Mouse (Mus musculus) forebrain, embryonic 15.5 days (tissue): ENCODE data around the gene Prrt1. TPM values are rescaled to one million over a fixed set of nuclear protein-coding genes. Genes with fewer than 3 reads are reported as not detected.

Experiments
- ATAC-seq: fragments of 200-750 bp; cut with Nextera tagmentation; replicated peaks from 2 replicates; pipeline ENCODE4 v1.8.0; 2017; ENCODE audit warnings: mild to moderate bottlenecking, moderate TSS enrichment, moderate library complexity
- H3K27ac ChIP-seq: fragments of 300-500 bp; sonication (generic); replicated peaks from 2 replicates; pipeline ENCODE4 v1.5.1; 2015; ENCODE audit warnings: mild to moderate bottlenecking, inconsistent platforms
- H3K27me3 ChIP-seq: fragments of 300-500 bp; sonication (generic); 2 replicates; pipeline ENCODE4 v1.6.1; 2015; ENCODE audit warnings: inconsistent platforms
- H3K36me3 ChIP-seq: fragments of 300-500 bp; sonication (generic); 2 replicates; pipeline ENCODE4 v1.6.1; 2015; ENCODE audit warnings: mild to moderate bottlenecking, inconsistent platforms
- H3K4me1 ChIP-seq: fragments of 300-500 bp; sonication (generic); 2 replicates; pipeline ENCODE4 v1.6.1; 2015; ENCODE audit warnings: inconsistent platforms
- H3K4me2 ChIP-seq: fragments of 300-500 bp; sonication (generic); replicated peaks from 2 replicates; pipeline ENCODE4 v1.6.1; 2015; ENCODE audit warnings: mild to moderate bottlenecking, inconsistent platforms
- H3K4me3 ChIP-seq: fragments of 300-500 bp; sonication (generic); 2 replicates; pipeline ENCODE4 v1.5.1; 2015; ENCODE audit warnings: mild to moderate bottlenecking, inconsistent platforms
- H3K9ac ChIP-seq: fragments of 300-500 bp; sonication (generic); replicated peaks from 2 replicates; pipeline ENCODE4 v1.6.1; 2015; ENCODE audit warnings: mild to moderate bottlenecking, inconsistent platforms
- H3K9me3 ChIP-seq: fragments of 300-500 bp; sonication (generic); 2 replicates; pipeline ENCODE4 v1.6.1; 2016; ENCODE audit warnings: inconsistent platforms
- WGBS: fragments of 180-500 bp; shearing (Covaris S2); methylation state at CpG from one replicate; pipeline ENCODE4 v1.1.7; 2015; ENCODE audit warnings: mixed read lengths; 5-methylcytosine and 5-hydroxymethylcytosine counted together
- polyA plus RNA-seq: library from polyadenylated mRNA; unstranded; fragments of >200 nt; fragmentation: Nextera tagmentation; extraction: Ambion mirVana; gene quantifications from 2 replicates; pipeline ENCODE4 v1.2.1, GENCODE M21; 2015

Prrt1 gene
- polyA plus RNA-seq, 1 experiment from 2014 or later, result 6.8 TPM

DNA sequence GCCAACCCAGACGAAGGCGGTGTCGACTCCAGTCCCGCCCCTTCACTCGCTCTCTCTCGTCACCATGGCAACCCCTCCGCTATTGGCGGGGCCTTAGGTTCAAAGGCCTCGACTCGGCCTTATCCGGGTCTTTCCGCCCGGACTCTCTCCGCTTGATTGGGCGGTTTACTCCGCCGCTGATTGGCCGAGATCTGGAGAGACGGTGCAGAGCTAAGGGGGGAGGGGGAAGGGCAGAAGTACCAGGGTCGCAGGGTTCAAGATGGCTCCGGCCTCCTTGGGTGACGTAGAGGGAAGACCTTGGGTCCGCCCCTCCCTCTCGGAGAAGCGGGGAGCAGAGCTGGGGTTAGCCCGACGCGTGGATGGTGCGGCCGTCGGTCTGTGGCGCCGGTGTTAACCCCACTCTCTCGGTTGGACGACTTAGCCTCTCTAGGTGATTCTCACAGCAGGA, 25.2 kb upstream of the Prrt1 start, which contains the start of gene Agpat1:
Gene Agpat1 (plus strand): TSS at position 202 of the 448 bp plus-strand sequence.
- peak within 1 kb of the TSS; percentile 92 for H3K27ac ChIP-seq

DNA sequence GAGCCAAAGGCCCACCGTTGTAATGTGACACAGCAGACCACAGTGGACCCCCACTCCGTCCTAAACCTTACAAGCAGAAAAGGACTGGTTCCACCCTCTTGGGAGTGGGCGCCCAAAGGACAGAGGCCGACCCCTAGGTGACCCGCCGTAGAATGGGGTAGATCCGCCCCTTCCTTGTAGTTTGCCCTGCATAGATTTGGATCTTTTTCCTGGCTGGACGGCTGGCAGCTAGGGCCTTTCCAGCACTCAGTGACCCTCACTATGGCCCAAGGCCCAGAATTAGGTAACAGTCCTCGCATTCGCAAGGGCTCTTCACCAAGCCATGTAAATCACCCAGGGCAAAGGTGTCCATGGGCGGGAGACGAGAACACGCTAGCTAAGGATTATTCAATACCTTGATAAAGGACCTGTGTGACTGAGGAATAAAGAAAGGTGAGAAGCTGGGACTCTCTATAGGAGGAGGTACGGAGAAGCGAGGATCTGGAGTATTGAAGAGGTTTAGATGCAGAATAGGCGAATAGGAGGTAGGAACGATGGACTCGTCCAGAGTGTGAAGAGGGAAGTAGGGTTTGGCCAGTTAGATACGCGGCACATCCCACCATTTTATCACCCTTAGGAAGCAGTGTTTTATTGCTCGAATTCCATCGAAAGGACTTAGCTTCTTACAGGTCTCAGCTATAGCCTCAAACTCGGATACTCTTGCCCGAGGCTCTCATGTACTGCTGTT, 24.7 kb upstream of the Prrt1 start:
- H3K36me3 ChIP-seq, result peaks cover 16% of the 10 kb centered on the region
- H3K27ac ChIP-seq, result peak overlapping the region; percentile 92
- H3K4me1 ChIP-seq, result peaks cover 51% of the 10 kb centered on the region
- 15% methylated on average over 24 of the region's 24 CpGs for WGBS
- no peak for ATAC-seq
- H3K9ac ChIP-seq, result peak overlapping the region; percentile 99
- peak overlapping the region; percentile 93 for H3K4me3 ChIP-seq
- peak overlapping the region; percentile 87 for H3K4me2 ChIP-seq
- no peaks in the 10 kb centered on the region for H3K9me3 ChIP-seq
- no peaks in the 10 kb centered on the region for H3K27me3 ChIP-seq

More for the DNA sequence above, 25.2 kb upstream of the Prrt1 start, which contains the start of gene Agpat1:
- Histone ChIP-seq H3K9ac (peak within 1 kb of the TSS; percentile 99), H3K36me3 (peaks cover 16% of the 10 kb centered on the region), H3K27me3 (no peaks in the 10 kb centered on the region), H3K4me3 (peak within 1 kb of the TSS; percentile 93), H3K9me3 (no peaks in the 10 kb centered on the region), H3K4me1 (peaks cover 51% of the 10 kb centered on the region), H3K4me2 (peak within 1 kb of the TSS; percentile 87)
- peak; percentile 86 for ATAC-seq
- under 1% methylated on average over 35 of the region's 35 CpGs for WGBS

DNA sequence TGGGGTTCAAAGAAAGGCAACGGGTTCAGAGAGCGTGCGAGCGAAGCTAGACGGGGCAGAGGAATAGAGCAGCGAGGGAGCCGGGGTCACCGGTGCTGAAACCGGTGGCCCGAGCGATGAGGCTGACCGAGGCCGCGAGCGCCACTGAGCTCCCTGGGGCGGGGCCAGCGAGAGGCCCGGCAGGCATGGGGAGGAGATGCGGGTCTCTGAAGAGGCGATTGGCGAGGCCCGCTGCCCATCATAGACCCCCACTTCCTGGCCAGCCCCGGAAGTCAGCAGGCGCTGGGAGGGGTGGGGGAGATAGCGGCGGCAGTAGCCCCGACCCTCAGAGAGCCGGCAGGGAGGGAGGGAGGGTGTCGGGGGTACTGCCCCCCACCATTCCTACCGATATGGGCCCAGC, 23.7 kb upstream of the Prrt1 start:
- WGBS, result 0% methylated on average over 26 of the region's 30 CpGs
- Histone ChIP-seq H3K4me2 (peak overlapping the region; percentile 87), H3K9ac (peak overlapping the region; percentile 99), H3K36me3 (peaks cover 12% of the 10 kb centered on the region; the same call in 1 of the 2 replicates), H3K4me1 (peaks cover 51% of the 10 kb centered on the region), H3K4me3 (peak overlapping the region; percentile 93), H3K27me3 (no peaks in the 10 kb centered on the region), H3K27ac (peak overlapping the region; percentile 92), H3K9me3 (no peaks in the 10 kb centered on the region)
- peak; percentile 41 for ATAC-seq

DNA sequence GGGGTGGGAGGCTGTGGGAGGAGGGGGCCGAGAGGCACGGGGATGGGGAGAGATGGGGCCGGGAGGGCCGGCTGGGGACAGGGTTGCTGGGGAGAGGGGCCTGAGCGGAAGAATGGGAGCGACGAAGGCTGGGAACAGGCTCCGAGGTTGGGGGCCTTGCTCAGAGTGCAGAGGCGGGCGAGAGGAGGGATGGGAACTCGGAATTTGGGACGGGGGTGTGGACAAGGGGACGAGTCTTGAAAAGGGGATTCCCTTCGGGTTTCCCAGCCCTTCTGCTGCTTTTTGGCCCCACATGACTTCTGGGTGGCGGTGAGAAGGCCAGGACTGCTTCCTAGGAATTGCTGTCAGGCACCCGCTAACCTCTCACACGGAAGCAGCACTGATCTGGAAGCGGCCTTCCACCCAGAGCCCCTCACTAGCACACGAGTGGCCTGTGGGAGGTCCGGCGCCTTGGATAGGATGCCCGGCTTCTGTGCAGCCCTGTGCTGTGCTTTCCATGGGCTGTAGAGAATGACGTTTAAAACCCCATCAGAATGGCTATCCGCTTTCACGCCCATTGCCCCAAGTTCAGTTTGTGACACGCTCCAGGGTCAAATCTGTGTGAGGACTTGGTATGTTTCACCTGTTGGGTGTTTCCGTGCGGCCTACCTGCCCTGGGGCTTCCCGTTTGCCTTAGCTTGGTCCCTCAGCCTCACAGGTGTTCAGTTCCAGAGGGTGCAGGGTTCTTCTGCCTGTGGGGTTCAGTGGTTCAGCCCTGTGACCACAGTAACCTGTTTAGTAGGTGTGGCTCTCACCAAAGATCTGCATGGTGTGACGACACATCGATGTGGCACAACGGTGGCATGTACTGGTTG, 22.9 kb upstream of the Prrt1 start:
- H3K4me2 ChIP-seq, result peak overlapping the region; percentile 87
- peak overlapping the region; percentile 93 for H3K4me3 ChIP-seq
- peak overlapping the region; percentile 92 for H3K27ac ChIP-seq
- peak overlapping the region; percentile 99 for H3K9ac ChIP-seq
- H3K9me3 ChIP-seq, result no peaks in the 10 kb centered on the region
- ATAC-seq, result no peak
- 17% methylated on average over 32 of the region's 32 CpGs for WGBS
- H3K36me3 ChIP-seq, result peaks cover 14% of the 10 kb centered on the region
- H3K4me1 ChIP-seq, result peaks cover 51% of the 10 kb centered on the region
- no peaks in the 10 kb centered on the region for H3K27me3 ChIP-seq

DNA sequence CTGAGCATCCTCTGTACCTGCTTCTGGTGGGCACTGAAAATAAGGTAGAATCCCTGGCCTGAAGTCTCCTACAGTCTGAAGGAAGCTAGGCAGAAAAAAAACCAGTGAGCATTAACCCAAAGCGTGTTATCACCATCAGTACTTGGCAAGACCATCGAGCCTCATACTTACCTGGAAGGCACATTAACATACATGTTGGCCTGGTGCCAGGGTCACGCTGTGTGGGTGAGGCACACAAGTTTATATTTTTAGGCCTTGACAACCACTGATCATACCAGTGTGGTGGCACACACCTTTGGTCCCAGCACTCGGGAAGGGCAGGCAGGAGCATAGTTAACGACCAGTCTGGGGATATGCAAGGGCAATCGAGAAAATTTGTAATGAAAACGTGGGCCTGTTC, 21.3 kb upstream of the Prrt1 start:
- peaks cover 40% of the 10 kb centered on the region for H3K4me1 ChIP-seq
- H3K27ac ChIP-seq, result no peak overlapping the region
- 83% methylated on average over 7 of the region's 7 CpGs for WGBS
- H3K4me3 ChIP-seq, result no peak overlapping the region
- H3K36me3 ChIP-seq, result peaks cover 26% of the 10 kb centered on the region
- H3K9ac ChIP-seq, result 0 out of 2 replicates have a peak overlapping the region, but pooled peaks have one; percentile 8
- no peaks in the 10 kb centered on the region for H3K9me3 ChIP-seq
- ATAC-seq, result no peak
- H3K4me2 ChIP-seq, result no peak overlapping the region
- no peaks in the 10 kb centered on the region for H3K27me3 ChIP-seq

DNA sequence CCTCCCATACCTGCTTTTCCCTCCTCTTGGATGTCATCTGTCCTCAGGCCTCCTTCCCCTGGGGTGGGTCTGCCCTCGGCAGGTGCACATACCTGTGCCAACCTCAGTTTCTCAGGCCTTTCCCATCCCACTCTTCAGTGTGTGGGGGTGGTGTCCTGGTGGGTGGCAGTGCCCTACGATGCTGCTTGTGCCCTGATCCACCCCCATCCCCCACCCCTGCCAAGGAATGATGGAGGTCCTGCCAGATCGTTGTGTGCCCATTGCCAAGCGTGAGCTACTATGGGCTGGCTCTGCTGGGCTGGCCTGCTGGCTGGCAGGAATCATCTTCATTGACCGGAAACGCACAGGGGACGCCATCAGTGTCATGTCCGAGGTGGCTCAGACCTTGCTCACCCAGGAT, 18.3 kb upstream of the Prrt1 start:
- Histone ChIP-seq H3K9ac (no peak overlapping the region), H3K4me2 (no peak overlapping the region), H3K27me3 (no peaks in the 10 kb centered on the region), H3K36me3 (peaks cover 45% of the 10 kb centered on the region), H3K27ac (no peak overlapping the region), H3K4me3 (no peak overlapping the region), H3K4me1 (peaks cover 27% of the 10 kb centered on the region), H3K9me3 (no peaks in the 10 kb centered on the region)
- 91% methylated on average over 8 of the region's 8 CpGs for WGBS
- no peak for ATAC-seq

DNA sequence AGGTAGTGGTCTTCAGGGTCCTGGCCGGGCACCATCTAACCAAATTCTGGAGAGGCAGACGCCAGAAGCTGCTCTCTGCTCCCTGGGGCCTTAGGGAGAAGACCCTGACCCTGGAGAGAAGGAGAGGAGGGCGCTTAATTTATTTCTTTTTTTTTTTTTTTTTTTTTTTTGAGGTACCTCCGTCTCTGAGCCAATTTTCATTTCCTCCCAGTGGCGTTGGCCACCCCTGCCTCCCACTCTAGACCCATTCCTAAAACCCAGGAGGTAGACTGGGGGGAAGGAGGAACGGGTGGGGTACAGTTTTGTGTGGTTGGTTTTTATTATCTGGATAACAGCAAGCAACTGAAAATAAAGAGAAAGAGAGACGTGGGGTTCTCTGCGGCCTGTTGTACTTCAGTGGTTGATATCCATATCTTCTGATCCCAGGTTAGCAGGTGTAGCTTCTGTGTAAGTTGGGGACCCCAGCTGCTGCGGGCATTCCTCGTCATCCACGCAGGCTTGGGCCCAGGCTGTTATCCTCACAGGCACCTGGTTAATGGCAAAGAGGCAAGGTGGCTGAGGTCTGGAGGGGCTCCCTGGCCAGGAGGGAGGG, 16.2 kb upstream of the Prrt1 start:
- H3K9me3 ChIP-seq, result no peaks in the 10 kb centered on the region
- peaks cover 55% of the 10 kb centered on the region for H3K36me3 ChIP-seq
- no peak overlapping the region for H3K27ac ChIP-seq
- no peak overlapping the region for H3K9ac ChIP-seq
- H3K27me3 ChIP-seq, result no peaks in the 10 kb centered on the region
- peaks cover 7% of the 10 kb centered on the region for H3K4me1 ChIP-seq
- no peak for ATAC-seq
- no peak overlapping the region for H3K4me2 ChIP-seq
- WGBS, result 90% methylated on average over 10 of the region's 11 CpGs
- H3K4me3 ChIP-seq, result no peak overlapping the region

DNA sequence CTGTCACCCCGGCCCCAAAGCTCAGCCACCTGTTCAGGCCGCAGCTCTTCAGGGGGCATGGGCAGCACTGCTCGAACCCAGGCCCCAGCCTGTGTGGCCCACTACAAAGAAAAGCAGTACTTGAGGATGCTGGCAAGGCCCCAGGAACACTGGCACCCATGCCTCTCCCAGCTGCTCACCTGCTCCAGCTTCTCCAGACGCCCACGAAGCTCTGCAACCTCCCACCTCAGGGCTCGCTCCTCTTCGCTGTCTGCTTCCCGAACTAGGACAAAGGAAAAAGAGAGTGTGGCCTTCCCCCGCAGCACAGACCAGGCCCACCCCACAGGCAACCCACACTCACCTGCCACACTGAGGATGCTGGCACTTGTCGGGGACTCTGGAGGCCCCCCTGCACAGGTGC, 15.5 kb upstream of the Prrt1 start:
- Histone ChIP-seq H3K4me2 (no peak overlapping the region), H3K27ac (no peak overlapping the region), H3K4me3 (no peak overlapping the region), H3K27me3 (no peaks in the 10 kb centered on the region), H3K4me1 (peaks cover under 1% of the 10 kb centered on the region), H3K36me3 (peaks cover 55% of the 10 kb centered on the region), H3K9me3 (no peaks in the 10 kb centered on the region), H3K9ac (no peak overlapping the region)
- 88% methylated on average over 10 of the region's 10 CpGs for WGBS
- 0 out of 2 replicates have a peak, but pooled peaks have one; percentile 1 for ATAC-seq

DNA sequence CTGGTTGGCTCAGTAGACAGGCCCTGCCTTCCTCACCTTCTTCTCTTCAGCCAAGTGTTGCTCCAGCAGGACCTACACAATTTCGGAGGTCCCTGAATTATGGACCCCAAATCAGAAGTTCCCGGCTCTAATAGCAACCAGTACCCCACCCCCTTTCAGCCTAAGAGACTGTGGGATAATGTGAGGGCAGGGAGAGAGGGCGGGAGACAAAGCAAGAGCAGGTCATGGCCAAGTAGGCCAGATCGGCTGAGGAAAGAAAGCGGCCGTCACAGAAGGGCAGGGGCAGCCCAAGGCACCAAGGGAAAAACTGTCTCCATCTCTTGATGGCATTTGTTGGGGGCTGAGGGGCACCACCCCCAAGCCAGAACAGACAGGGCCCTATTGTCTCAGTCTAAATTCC, 13.5 kb upstream of the Prrt1 start, which contains the start of gene Egfl8:
Gene Egfl8 (minus strand): TSS at position 101 of the 400 bp plus-strand sequence.
- ATAC-seq, result no peak
- Histone ChIP-seq H3K27me3 (no peaks in the 10 kb centered on the region), H3K36me3 (peaks cover 56% of the 10 kb centered on the region), H3K4me1 (no peaks in the 10 kb centered on the region), H3K4me3 (no peak within 1 kb of the TSS), H3K9me3 (no peaks in the 10 kb centered on the region), H3K27ac (no peak within 1 kb of the TSS), H3K4me2 (no peak within 1 kb of the TSS), H3K9ac (no peak within 1 kb of the TSS)
- WGBS, result 76% methylated on average over 6 of the region's 6 CpGs

DNA sequence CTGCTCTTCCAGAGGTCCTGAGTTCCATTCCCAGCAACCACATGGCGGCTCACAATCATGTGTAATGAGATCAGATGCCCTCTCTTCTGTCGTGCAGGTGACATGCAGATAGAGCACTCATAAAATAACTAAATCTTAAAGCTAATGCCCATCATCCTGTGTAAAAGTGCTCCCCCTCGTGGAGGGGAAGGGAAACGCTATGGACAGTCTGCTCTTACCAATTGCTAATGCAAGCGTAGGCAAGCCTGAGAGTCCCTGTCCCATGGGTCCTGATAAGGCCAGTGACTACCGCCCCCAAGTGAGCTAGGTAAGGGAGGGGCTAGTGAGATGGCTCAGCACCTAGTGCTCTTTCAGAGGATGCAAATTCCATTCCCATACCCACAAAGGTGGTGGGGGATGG, 10.3 kb upstream of the Prrt1 start:
- Histone ChIP-seq H3K27me3 (no peaks in the 10 kb centered on the region), H3K4me3 (no peak overlapping the region), H3K4me2 (no peak overlapping the region), H3K9ac (no peak overlapping the region), H3K36me3 (peaks cover 44% of the 10 kb centered on the region), H3K4me1 (no peaks in the 10 kb centered on the region), H3K9me3 (no peaks in the 10 kb centered on the region), H3K27ac (no peak overlapping the region)
- ATAC-seq, result no peak
- 10% methylated on average over 6 of the region's 6 CpGs for WGBS

DNA sequence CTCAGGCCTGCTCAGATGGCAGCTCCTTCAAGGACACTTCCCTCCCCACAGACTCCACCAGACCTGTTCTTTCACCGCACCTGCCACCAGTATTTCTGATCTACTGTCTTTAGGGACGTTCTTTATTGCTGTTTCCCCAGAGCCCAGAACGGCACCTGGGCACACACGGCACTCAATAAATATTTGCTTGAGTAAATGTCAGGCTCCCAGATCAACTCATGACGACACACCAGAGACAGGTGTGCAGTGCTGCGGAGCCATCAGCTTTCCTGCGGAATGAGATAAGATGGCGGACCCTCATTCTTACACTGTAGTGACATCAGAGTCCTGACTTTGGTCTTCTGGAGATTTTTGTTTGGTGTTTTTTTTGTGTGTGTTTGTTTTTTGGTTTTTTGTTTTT, 8.3 kb upstream of the Prrt1 start:
- Histone ChIP-seq H3K9ac (no peak overlapping the region), H3K4me3 (no peak overlapping the region), H3K36me3 (peaks cover 35% of the 10 kb centered on the region), H3K27ac (no peak overlapping the region), H3K27me3 (no peaks in the 10 kb centered on the region), H3K4me1 (peaks cover 4% of the 10 kb centered on the region), H3K9me3 (no peaks in the 10 kb centered on the region), H3K4me2 (no peak overlapping the region)
- no peak for ATAC-seq
- over 99% methylated on average over 8 of the region's 8 CpGs for WGBS

DNA sequence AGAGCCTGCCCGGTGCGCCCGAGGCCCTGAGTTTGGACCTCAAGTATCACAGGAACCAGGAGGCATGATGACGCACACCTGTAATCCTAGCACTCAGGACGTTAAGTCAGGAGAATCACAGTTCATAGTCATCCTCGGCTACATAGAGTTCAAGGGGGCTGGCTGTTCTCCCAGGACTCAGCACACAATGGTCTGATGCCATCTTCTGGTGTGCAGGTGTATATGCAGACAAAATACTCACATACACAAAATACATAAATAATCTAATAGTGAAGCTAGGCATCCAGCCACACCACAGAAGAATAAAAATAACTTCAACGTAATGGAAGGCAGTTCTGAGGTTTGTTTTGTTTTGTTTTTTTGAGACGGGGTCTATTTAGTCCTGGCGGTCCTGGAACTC, 6.2 kb upstream of the Prrt1 start:
- H3K9me3 ChIP-seq, result no peaks in the 10 kb centered on the region

More for the DNA sequence above, 6.2 kb upstream of the Prrt1 start:
- no peak overlapping the region for H3K4me3 ChIP-seq
- ATAC-seq, result no peak
- no peak overlapping the region for H3K4me2 ChIP-seq
- peaks cover 24% of the 10 kb centered on the region for H3K36me3 ChIP-seq
- no peaks in the 10 kb centered on the region for H3K27me3 ChIP-seq
- H3K27ac ChIP-seq, result no peak overlapping the region
- peaks cover 18% of the 10 kb centered on the region for H3K4me1 ChIP-seq
- WGBS, result 87% methylated on average over 9 of the region's 9 CpGs
- H3K9ac ChIP-seq, result no peak overlapping the region
